Mouse (Mus musculus) E14TG2a.4 (cell line): ENCODE measurements around the gene Stat4.
A peak's percentile ranks its signal among the peaks of the same experiment; 100 is the strongest.

ENCODE experiments used
- H3K27me3 ChIP-seq: 2 replicates; pipeline ENCODE4 v1.6.1; 2014; ENCODE audit warnings: low read length, control low read depth; ENCODE audit not compliant: insufficient read depth
- H3K36me3 ChIP-seq: 2 replicates; pipeline ENCODE4 v1.6.1; 2014; ENCODE audit warnings: low read length, control low read depth; ENCODE audit not compliant: insufficient read depth
- H3K4me1 ChIP-seq: replicated peaks from 2 replicates; pipeline ENCODE4 v1.6.1; 2014; ENCODE audit warnings: low read depth, low read length, control low read depth
- H3K4me3 ChIP-seq: replicated peaks from 2 replicates; pipeline ENCODE4 v1.5.1; 2014; ENCODE audit warnings: mild to moderate bottlenecking, low read length
- H3K9me3 ChIP-seq: 2 replicates; pipeline ENCODE4 v1.6.1; 2014; ENCODE audit warnings: low read length, control low read depth
- CTCF ChIP-seq: conservative IDR thresholded peaks from 2 replicates; pipeline ENCODE4 v1.5.1; 2014; ENCODE audit warnings: low read length
- NANOG ChIP-seq: IDR thresholded peaks from 2 replicates; pipeline ENCODE4 v1.6.1; 2014; ENCODE audit warnings: borderline replicate concordance, low read length, mixed read lengths
- POU5F1 ChIP-seq: IDR thresholded peaks from 2 replicates; pipeline ENCODE4 v1.6.1; 2014; ENCODE audit warnings: low read length, borderline replicate concordance

Gene Stat4

GRCm38 (mm10) chr1:52118860-52119591, 132.1 kb downstream of the Stat4 start, which contains the start of gene Stat1:
Stat1 (plus strand) TSS chr1:52119440.
- TF ChIP-seq POU5F1 (no peak), NANOG (no peak), CTCF (no peak)
- peaks cover 24% of the 10 kb centered on the region for H3K4me1 ChIP-seq
- no peaks in the 10 kb centered on the region for H3K9me3 ChIP-seq
- H3K36me3 ChIP-seq = peaks cover 12% of the 10 kb centered on the region
- peak within 1 kb of the TSS; percentile 94 for H3K4me3 ChIP-seq
- peaks cover 18% of the 10 kb centered on the region for H3K27me3 ChIP-seq

- no peak for TF ChIP-seq NANOG
- TF ChIP-seq CTCF = no peak
- no peak for TF ChIP-seq POU5F1
- peaks cover 18% of the 10 kb centered on the region for H3K27me3 ChIP-seq
- H3K4me3 ChIP-seq = peak overlapping the region; percentile 94
- H3K4me1 ChIP-seq = peaks cover 23% of the 10 kb centered on the region
- no peaks in the 10 kb centered on the region for H3K9me3 ChIP-seq
- peaks cover 14% of the 10 kb centered on the region for H3K36me3 ChIP-seq
Measured at GRCm38 (mm10) chr1:52119691-52120090, 132.7 kb downstream of the Stat4 start.

GRCm38 (mm10) chr1:52120191-52120590, 133.2 kb downstream of the Stat4 start:
- H3K4me1 ChIP-seq = peaks cover 27% of the 10 kb centered on the region
- H3K4me3 ChIP-seq = peak overlapping the region; percentile 94
- TF ChIP-seq CTCF (no peak), NANOG (no peak), POU5F1 (no peak)
- H3K9me3 ChIP-seq = no peaks in the 10 kb centered on the region
- H3K27me3 ChIP-seq = peaks cover 18% of the 10 kb centered on the region
- peaks cover 18% of the 10 kb centered on the region for H3K36me3 ChIP-seq

GRCm38 (mm10) chr1:52121052-52121451, 134.1 kb downstream of the Stat4 start:
- Histone ChIP-seq H3K36me3 (peaks cover 18% of the 10 kb centered on the region), H3K4me1 (peaks cover 27% of the 10 kb centered on the region), H3K9me3 (no peaks in the 10 kb centered on the region), H3K27me3 (peaks cover 15% of the 10 kb centered on the region), H3K4me3 (no peak overlapping the region)
- TF ChIP-seq CTCF = no peak
- no peak for TF ChIP-seq NANOG
- TF ChIP-seq POU5F1 = no peak

GRCm38 (mm10) chr1:52124818-52125217, 137.9 kb downstream of the Stat4 start:
- Histone ChIP-seq H3K36me3 (peaks cover 30% of the 10 kb centered on the region), H3K4me3 (no peak overlapping the region), H3K4me1 (peaks cover 46% of the 10 kb centered on the region), H3K9me3 (no peaks in the 10 kb centered on the region), H3K27me3 (peaks cover 12% of the 10 kb centered on the region)
- TF ChIP-seq POU5F1 (no peak), NANOG (no peak), CTCF (no peak)

- Histone ChIP-seq H3K9me3 (no peaks in the 10 kb centered on the region), H3K4me1 (peaks cover 35% of the 10 kb centered on the region), H3K27me3 (no peaks in the 10 kb centered on the region), H3K4me3 (no peak overlapping the region), H3K36me3 (peaks cover 32% of the 10 kb centered on the region)
- TF ChIP-seq POU5F1 (no peak), NANOG (no peak), CTCF (no peak)
Measured at GRCm38 (mm10) chr1:52127350-52127749, 140.4 kb downstream of the Stat4 start.

- Histone ChIP-seq H3K9me3 (no peaks in the 10 kb centered on the region), H3K4me1 (peaks cover 33% of the 10 kb centered on the region), H3K36me3 (peaks cover 18% of the 10 kb centered on the region)
Measured at GRCm38 (mm10) chr1:52129794-52130193, 142.8 kb downstream of the Stat4 start.

GRCm38 (mm10) chr1:52131787-52132377, 144.9 kb downstream of the Stat4 start:
- Histone ChIP-seq H3K27me3 (no peaks in the 10 kb centered on the region), H3K4me1 (peaks cover 24% of the 10 kb centered on the region), H3K36me3 (peaks cover 12% of the 10 kb centered on the region; the same call in 1 of the 2 replicates), H3K4me3 (no peak overlapping the region), H3K9me3 (no peaks in the 10 kb centered on the region)
- TF ChIP-seq CTCF (no peak), NANOG (no peak), POU5F1 (no peak)

More at GRCm38 (mm10) chr1:52129794-52130193, 142.8 kb downstream of the Stat4 start:
- H3K4me3 ChIP-seq = no peak overlapping the region
- TF ChIP-seq CTCF (no peak), POU5F1 (no peak)
- no peaks in the 10 kb centered on the region for H3K27me3 ChIP-seq
